Mouse (Mus musculus) colon, adult 2 months (tissue): ENCODE results near the gene Ypel3. TPM values are rescaled to one million over a fixed set of nuclear protein-coding genes. Genes with fewer than 3 reads are reported as not detected.

Source experiments
- polyA plus RNA-seq: library from polyadenylated mRNA; depleted of rRNA; stranded (reverse); fragments of >200 nt; gene quantifications from 2 replicates; pipeline ENCODE4 v1.2.3, GENCODE M21; 2012; rRNA removed

Ypel3 gene
- 414 and 445 TPM in 2 replicates for polyA plus RNA-seq

GRCm38 (mm10) chr7:126776598-126777057 lies at the start of gene Ypel3:
Ypel3 (plus strand) TSS chr7:126776955.

GRCm38 (mm10) chr7:126759050-126759671 lies 17.6 kb upstream of the Ypel3 start, which contains the start of gene Mapk3:
Mapk3 (plus strand) TSS chr7:126759601.

GRCm38 (mm10) chr7:126766201-126766600 lies 10.6 kb upstream of the Ypel3 start, which contains the start of gene Gdpd3:
Gdpd3 (plus strand) TSS chr7:126766334.

GRCm38 (mm10) chr7:126780971-126781635 lies 4.3 kb downstream of the Ypel3 start, which contains the start of gene Tbx6:
Tbx6 (plus strand) TSS chr7:126781483.

GRCm38 (mm10) chr7:126791851-126792720 lies 15.3 kb downstream of the Ypel3 start, which contains the start of gene Ppp4c:
Ppp4c (minus strand) TSS chr7:126792496.

GRCm38 (mm10) chr7:126797411-126798126 lies 20.8 kb downstream of the Ypel3 start, which contains the start of gene Fam57b:
Fam57b (plus strand) TSS chr7:126797668.

Other genes starting within 250 kb of the Ypel3 start
- 88.8 and 109 TPM in 2 replicates for gene Eif3c, start 210.5 kb upstream of the Ypel3 start, polyA plus RNA-seq
- gene Apobr, start 192.0 kb upstream of the Ypel3 start, polyA plus RNA-seq: 2.0 and 2.6 TPM in 2 replicates
- 87.2 and 116 TPM in 2 replicates for gene Cln3, start 191.1 kb upstream of the Ypel3 start, polyA plus RNA-seq
- gene Il27, start 182.0 kb upstream of the Ypel3 start, polyA plus RNA-seq: 0.15 TPM in 1 of 2 replicates, not detected in the other
- gene Nupr1, start 146.1 kb upstream of the Ypel3 start, polyA plus RNA-seq: 137 and 141 TPM in 2 replicates
- 61.1 and 76.7 TPM in 2 replicates for gene Sgf29, start 127.6 kb upstream of the Ypel3 start, polyA plus RNA-seq
- 267 and 274 TPM in 2 replicates for gene Sult1a1, start 100.5 kb upstream of the Ypel3 start, polyA plus RNA-seq
- 64.6 and 66.5 TPM in 2 replicates for gene Bola2, start 81.6 kb upstream of the Ypel3 start, polyA plus RNA-seq
- gene Slx1b, start 81.2 kb upstream of the Ypel3 start, polyA plus RNA-seq: 36.8 and 37.9 TPM in 2 replicates
- 84.8 and 89.6 TPM in 2 replicates for gene Coro1a, start 69.2 kb upstream of the Ypel3 start, polyA plus RNA-seq
- gene Mapk3, start 17.4 kb upstream of the Ypel3 start, polyA plus RNA-seq: 651 and 659 TPM in 2 replicates
- gene Gdpd3, start 10.6 kb upstream of the Ypel3 start, polyA plus RNA-seq: 9.4 and 26.3 TPM in 2 replicates
- gene Tbx6, start 4.5 kb downstream of the Ypel3 start, polyA plus RNA-seq: 4.6 and 5.0 TPM in 2 replicates
- 190 and 210 TPM in 2 replicates for gene Ppp4c, start 15.5 kb downstream of the Ypel3 start, polyA plus RNA-seq
- gene Fam57b, start 20.7 kb downstream of the Ypel3 start, polyA plus RNA-seq: 2.6 and 3.6 TPM in 2 replicates
- gene 4930451I11Rik, start 54.7 kb downstream of the Ypel3 start, polyA plus RNA-seq: not detected in 2 replicates
- gene Doc2a, start 70.5 kb downstream of the Ypel3 start, polyA plus RNA-seq: not detected in 2 replicates
- 6.8 and 9.7 TPM in 2 replicates for gene Hirip3, start 85.0 kb downstream of the Ypel3 start, polyA plus RNA-seq
- gene Ino80e, start 85.4 kb downstream of the Ypel3 start, polyA plus RNA-seq: 53.1 and 56.0 TPM in 2 replicates
- 99.3 and 107 TPM in 2 replicates for gene Taok2, start 107.7 kb downstream of the Ypel3 start, polyA plus RNA-seq
- gene Tmem219, start 146.0 kb downstream of the Ypel3 start, polyA plus RNA-seq: 109 and 125 TPM in 2 replicates
- gene Kctd13, start 151.9 kb downstream of the Ypel3 start, polyA plus RNA-seq: 15.5 and 21.3 TPM in 2 replicates
- 0.51 and 0.92 TPM in 2 replicates for gene Asphd1, start 172.6 kb downstream of the Ypel3 start, polyA plus RNA-seq
- 5.1 and 5.3 TPM in 2 replicates for gene Sez6l2, start 173.6 kb downstream of the Ypel3 start, polyA plus RNA-seq
- 248 and 339 TPM in 2 replicates for gene Cdipt, start 199.0 kb downstream of the Ypel3 start, polyA plus RNA-seq
- 0.65 and 0.88 TPM in 2 replicates for gene Cdiptos, start 199.1 kb downstream of the Ypel3 start, polyA plus RNA-seq
- 270 and 280 TPM in 2 replicates for gene Mvp, start 237.7 kb downstream of the Ypel3 start, polyA plus RNA-seq
- 3.0 and 4.5 TPM in 2 replicates for gene Pagr1b, start 239.5 kb downstream of the Ypel3 start, polyA plus RNA-seq
- 0.86 and 12.8 TPM in 2 replicates for gene Pagr1a, start 240.4 kb downstream of the Ypel3 start, polyA plus RNA-seq
- gene Gm42742, start 244.1 kb downstream of the Ypel3 start, polyA plus RNA-seq: 35.5 and 40.3 TPM in 2 replicates
- 7.0 and 8.9 TPM in 2 replicates for gene Prrt2, start 244.3 kb downstream of the Ypel3 start, polyA plus RNA-seq